Mouse (Mus musculus): ENCODE measurements around the gene 1700016H13Rik.
A peak's percentile ranks its signal among the peaks of the same experiment; 100 is the strongest.

The 1700016H13Rik gene

DNA sequence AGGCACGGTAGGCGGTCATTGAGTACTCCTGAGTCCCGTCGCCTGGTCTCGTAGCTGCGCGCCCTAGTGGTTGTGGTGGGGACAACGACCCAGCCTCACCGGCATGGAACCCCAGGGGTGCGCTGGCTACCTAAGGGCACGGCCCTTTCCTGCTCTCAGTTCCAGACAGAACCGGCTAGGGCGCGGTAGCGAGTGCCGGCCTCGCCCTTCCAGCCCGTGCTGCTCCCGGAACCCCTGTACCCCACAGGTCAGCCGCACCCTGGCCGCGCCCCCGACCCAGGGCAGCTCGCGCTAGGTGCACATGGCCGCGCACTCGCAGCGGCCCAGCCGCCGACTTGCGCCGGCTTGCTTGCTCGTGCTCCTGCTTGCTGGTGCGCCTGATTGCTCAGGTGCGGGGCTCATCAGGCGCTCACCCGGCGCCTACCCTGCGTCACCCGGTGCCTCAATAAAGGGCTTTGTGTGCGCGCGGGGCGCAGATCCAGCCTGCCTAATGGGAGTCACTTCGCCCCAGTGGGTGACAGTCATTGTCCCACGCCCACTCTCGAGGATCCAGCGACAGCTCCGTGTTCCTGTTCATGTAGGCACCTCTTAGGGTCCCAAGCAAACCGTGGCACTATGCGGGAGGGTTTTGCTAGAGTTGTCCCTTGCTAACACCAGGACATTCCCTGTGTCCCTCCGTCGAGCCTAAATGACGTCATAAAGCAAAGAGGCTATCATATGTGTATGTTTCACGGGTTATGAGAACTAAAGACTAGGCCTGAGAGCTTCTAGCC lies at the start of gene 1700016H13Rik:
Gene 1700016H13Rik (minus strand): TSS at position 665 of the 773 bp plus-strand sequence.
- DNase-seq (ENCODE audit: extremely low read depth, low read depth, low spot score) = no peak

DNA sequence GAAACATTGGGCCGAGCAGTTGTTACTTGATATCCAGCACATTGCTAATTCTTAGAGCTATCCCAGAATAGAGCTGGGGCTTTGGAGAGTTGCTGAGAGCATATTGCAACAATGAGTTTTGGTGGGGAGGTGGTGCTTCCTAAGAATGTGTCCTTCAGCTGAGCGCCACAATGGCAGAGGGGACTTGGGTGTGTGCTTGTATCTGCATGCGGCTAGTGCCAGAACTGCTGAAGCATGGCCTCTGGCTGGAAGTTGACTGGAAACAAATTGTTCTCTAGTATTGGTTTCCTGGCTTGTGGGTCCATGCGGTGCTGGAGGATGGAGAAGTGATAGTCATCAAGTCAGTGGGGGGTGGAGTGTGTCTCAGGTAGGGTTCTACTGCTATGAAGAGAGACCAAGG lies 49.5 kb upstream of the 1700016H13Rik start:
- no peak for DNase-seq (ENCODE audit: extremely low read depth, low read depth, low spot score)

DNA sequence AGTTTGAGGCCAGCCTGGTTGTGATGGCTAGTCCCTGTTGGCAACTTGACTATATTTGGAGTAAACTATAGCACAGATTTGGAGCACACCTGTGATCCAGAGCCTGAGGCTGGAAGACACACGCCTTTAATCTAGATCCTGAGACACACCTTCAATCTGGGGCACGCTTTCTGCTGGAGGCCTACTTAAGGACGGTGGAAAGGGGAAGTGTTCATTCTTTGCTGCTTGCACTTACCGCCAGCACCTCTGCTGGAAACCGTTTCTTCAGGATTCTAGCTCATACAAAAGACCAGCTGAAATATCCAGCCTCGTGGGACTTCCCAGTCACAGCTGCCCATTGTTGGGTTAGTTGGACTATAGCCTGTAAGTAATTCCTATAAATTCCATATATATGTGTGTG lies 46.7 kb upstream of the 1700016H13Rik start:
- no peak for DNase-seq (ENCODE audit: extremely low read depth, low read depth, low spot score)

GRCm38 (mm10) chr5:103701466-103701865 lies 45.7 kb upstream of the 1700016H13Rik start:
- no peak for DNase-seq (ENCODE audit: extremely low read depth, low read depth, low spot score)

GRCm38 (mm10) chr5:103700661-103701060 lies 44.9 kb upstream of the 1700016H13Rik start:
- no peak for DNase-seq (ENCODE audit: extremely low read depth, low read depth, low spot score)

GRCm38 (mm10) chr5:103699537-103699936 lies 43.7 kb upstream of the 1700016H13Rik start:
- no peak for DNase-seq (ENCODE audit: extremely low read depth, low read depth, low spot score)

DNA sequence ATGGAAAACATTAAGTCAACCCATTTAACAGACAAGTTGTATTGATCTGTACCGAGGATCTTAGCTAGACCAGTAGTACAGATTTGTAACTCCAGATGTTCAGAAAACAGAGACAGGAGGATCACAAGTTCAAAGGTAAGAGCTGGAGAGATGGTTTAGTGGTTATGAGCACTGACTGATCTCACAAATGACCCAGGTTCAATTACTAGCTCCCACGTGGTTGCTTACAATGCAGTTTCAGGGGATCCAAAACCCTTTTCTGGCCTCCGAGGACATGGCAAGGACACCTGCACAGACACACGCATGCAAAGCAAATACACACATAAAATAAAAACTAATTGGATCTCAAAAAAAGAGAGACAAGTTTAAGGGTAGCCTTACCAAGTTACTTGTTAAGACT lies 42.8 kb upstream of the 1700016H13Rik start:
- DNase-seq (ENCODE audit: extremely low read depth, low read depth, low spot score) = no peak

- peak; percentile 52 for DNase-seq (ENCODE audit: extremely low read depth, low read depth, low spot score)
These were observed 42.2 kb upstream of the 1700016H13Rik start for GRCm38 (mm10) chr5:103697875-103698491.

- DNase-seq (ENCODE audit: extremely low read depth, low read depth, low spot score) = no peak
These were observed 38.3 kb upstream of the 1700016H13Rik start for GRCm38 (mm10) chr5:103694094-103694493.

DNA sequence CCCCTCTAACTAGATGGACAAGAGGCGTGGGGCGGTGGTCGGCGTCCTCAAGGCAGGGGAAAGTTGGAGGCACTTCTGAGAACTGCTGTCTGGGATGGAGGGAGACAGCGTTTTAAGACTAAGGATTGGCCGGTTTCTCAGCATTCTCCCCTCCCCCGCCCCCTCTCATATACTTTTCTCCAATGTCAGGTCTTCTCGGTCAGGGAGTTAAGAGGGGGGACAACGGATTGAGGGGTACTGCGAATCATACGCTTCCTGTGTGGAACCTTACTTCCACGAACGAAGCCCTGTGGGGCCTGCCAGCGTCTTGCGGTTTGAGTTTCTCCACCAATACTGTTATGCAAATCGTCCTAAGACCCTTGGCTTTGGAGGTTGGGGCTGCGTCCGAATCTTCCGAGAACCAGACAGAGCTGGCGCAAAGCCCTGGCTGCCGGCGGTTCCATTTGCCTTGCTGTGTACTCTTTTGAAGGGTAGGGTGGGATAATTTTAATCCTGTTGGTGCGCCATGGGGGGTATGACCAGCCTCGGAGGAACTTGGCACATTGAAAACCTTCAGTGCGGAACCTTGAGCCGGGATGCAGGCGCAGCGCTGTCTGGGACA lies 37.3 kb upstream of the 1700016H13Rik start:
- DNase-seq (ENCODE audit: extremely low read depth, low read depth, low spot score) = no peak

- DNase-seq (ENCODE audit: extremely low read depth, low read depth, low spot score) = no peak
These were observed 36.8 kb upstream of the 1700016H13Rik start for GRCm38 (mm10) chr5:103692531-103693040.

DNA sequence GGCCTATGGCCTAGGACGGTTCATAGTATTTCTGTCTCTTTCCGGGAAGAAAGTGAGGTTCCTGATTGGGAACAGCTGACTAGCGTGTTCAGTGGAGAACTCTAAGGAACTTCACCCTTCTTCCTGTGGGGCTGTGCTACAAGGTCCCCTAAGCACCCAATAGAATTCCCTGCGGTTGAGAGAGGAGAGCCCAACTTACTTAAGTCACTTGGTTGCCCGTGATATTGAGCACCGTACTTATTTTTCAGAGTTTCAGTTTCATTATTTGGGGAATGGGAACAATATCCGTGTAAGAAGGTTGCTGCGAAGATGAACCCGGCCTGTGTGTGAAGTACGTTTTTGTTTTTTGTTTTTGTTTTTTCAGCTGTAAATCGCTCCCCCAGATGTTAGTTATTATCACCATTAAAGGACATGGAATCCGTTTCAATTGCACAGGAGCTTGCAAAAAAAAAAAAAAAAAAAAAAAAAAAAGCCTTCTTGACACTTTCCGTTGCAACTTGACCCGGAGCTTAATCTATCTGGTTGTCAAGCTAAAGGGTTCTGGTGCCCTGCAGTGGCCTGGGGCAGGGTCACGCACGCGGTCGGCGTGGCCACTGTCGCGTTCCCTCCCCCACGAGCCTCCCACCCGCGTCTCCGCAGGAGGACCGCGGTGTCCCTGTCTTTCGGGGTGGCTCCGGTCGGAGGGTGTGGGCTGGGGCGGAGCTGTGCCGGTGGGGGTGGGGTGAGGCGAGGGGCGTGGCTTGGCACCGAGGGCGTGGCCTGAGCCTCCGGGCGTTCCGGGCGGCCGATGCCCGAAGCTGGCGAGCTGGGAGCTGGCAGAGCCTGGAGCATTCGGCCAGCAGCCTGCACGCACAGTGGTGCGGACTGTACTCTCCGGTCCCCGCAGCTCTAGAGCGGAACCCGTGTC lies 36.1 kb upstream of the 1700016H13Rik start, which contains the start of gene Aff1:
Gene Aff1 (plus strand): TSS at position 751 of the 907 bp plus-strand sequence.
- no peak for DNase-seq (ENCODE audit: extremely low read depth, low read depth, low spot score)

- no peak for DNase-seq (ENCODE audit: extremely low read depth, low read depth, low spot score)
These were observed 35.4 kb upstream of the 1700016H13Rik start for GRCm38 (mm10) chr5:103691171-103691570.

GRCm38 (mm10) chr5:103690190-103690589 lies 34.4 kb upstream of the 1700016H13Rik start:
- no peak for DNase-seq (ENCODE audit: extremely low read depth, low read depth, low spot score)

- no peak for DNase-seq (ENCODE audit: extremely low read depth, low read depth, low spot score)
These were observed 33.8 kb upstream of the 1700016H13Rik start for GRCm38 (mm10) chr5:103689645-103690044.

DNA sequence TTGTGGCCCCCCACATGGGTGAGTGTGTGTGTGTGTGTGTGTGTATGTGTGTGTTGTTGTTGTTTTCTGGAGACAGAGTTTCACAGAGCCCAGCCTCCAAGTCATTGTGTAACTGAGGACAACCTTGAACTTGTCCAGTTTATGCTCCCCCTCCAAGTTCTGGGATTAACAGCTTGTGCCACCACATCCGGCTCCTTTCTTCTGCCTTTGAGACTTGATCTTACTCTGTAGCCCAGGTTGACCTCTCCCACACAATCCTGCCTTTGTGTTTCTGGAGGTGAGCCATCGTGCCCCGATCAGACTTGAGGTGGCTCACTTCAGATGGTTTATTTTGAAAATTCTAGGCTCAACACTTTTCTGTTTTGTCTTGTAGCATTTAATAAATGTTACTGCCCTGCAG lies 26.0 kb upstream of the 1700016H13Rik start:
- DNase-seq (ENCODE audit: extremely low read depth, low read depth, low spot score) = no peak

DNA sequence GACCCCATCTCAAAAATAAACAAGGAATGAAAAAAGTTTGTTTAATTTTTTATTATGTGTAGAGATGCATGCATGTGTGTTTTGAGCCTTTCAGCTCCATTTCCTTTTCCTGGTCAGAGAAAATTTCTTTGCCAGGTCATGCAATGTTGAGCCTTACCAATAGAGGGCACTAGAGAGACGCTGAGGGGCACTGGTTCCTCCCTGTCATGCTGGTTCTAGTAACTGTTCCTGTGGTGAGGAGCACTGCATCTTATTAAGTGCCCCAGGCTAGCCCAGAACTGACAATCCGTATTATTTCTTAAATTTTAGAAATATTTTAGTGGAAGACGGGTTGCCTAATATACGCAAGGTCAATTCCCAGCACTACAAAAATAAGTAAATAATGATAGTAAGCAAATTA lies 24.6 kb upstream of the 1700016H13Rik start:
- DNase-seq (ENCODE audit: extremely low read depth, low read depth, low spot score) = no peak

GRCm38 (mm10) chr5:103678974-103679373 lies 23.2 kb upstream of the 1700016H13Rik start:
- no peak for DNase-seq (ENCODE audit: extremely low read depth, low read depth, low spot score)

GRCm38 (mm10) chr5:103677894-103678293 lies 22.1 kb upstream of the 1700016H13Rik start:
- no peak for DNase-seq (ENCODE audit: extremely low read depth, low read depth, low spot score)

DNA sequence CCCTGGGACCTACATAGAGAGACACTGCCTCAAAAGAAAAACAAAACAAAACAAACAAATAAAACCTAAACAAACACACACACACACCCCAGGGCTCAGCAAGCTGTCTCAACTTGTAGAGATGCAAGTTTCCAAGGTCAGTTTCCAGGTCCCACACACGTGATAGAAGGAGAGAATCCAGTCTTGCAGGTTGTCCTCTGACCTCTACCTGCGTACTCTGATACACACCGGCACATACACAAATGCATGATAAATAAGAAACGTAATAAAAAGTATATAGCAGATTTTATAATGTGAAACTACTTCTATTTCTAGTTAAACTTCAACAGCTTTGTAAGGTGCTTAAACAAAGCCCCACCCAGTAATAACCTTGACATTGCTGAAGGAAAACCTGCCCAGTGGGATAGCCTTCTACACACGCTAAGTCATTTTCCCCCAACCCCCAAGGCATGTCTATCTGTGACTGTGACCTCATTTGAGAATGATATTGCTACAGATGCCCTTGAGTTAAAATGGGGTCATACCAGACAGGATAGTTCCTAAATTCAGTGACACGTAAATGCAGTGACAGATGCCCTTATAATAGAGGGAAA lies 20.6 kb upstream of the 1700016H13Rik start:
- DNase-seq (ENCODE audit: extremely low read depth, low read depth, low spot score) = no peak
